Mouse (Mus musculus) CH12.LX (cell line): ENCODE results near the gene Phactr3. TPM values are rescaled to one million over a fixed set of nuclear protein-coding genes. Genes with fewer than 3 reads are reported as not detected.

Experiments used
- DNase-seq: peaks from one replicate; pipeline ENCODE4 v3.0.0-alpha.2; 2013; ENCODE audit errors: extremely low read depth
- H3K27ac ChIP-seq: 2 replicates; pipeline ENCODE4 v1.5.1; 2012; ENCODE audit warnings: low read depth, mild to moderate bottlenecking, control low read depth, moderate library complexity; ENCODE audit not compliant: insufficient read depth
- H3K27me3 ChIP-seq: replicated peaks from 2 replicates; pipeline ENCODE3; 2012; ENCODE audit warnings: inconsistent platforms
- H3K36me3 ChIP-seq, 2 experiments: replicated peaks in 1 of 2; 2 replicates each; pipeline versions ENCODE3 to v1.6.1; 2012; ENCODE audit warnings: inconsistent platforms in 1 of 2, low read length in 1 of 2, mild to moderate bottlenecking in 1 of 2, mixed read lengths in 1 of 2, moderate library complexity in 1 of 2; ENCODE audit not compliant: control insufficient read depth in 1 of 2, insufficient read depth in 1 of 2
- H3K4me1 ChIP-seq, 2 experiments: 2 replicates each; pipeline ENCODE4 v1.6.1; 2012; ENCODE audit warnings: inconsistent platforms in 1 of 2, moderate library complexity in 1 of 2; ENCODE audit not compliant: insufficient read depth in 2 of 2, control insufficient read depth in 1 of 2
- H3K4me2 ChIP-seq: 2 replicates; pipeline ENCODE4 v1.6.1; 2012; ENCODE audit warnings: low read depth, mild to moderate bottlenecking, control low read depth; ENCODE audit not compliant: poor library complexity, insufficient read depth, severe bottlenecking
- H3K4me3 ChIP-seq, 3 experiments: fragments of 150-350 bp in 1 of 3; sonication (generic) in 1 of 3; replicated peaks in 1 of 3; 2 replicates each; pipeline versions ENCODE3 to v1.5.1; 2011 to 2012; ENCODE audit warnings: low read depth in 2 of 3, low read length in 2 of 3, mild to moderate bottlenecking in 2 of 3, moderate library complexity in 2 of 3, control low read depth in 1 of 3, improper control_type of control experiment in 1 of 3, inconsistent platforms in 1 of 3, mixed read lengths in 1 of 3; ENCODE audit not compliant: poor library complexity in 1 of 3
- H3K79me2 ChIP-seq: replicated peaks from 2 replicates; pipeline ENCODE4 v1.6.1; 2012; ENCODE audit warnings: mild to moderate bottlenecking, moderate library complexity; ENCODE audit not compliant: control insufficient read depth, poor library complexity, insufficient read depth, severe bottlenecking; ENCODE audit errors: extremely low read depth
- H3K9ac ChIP-seq: 2 replicates; pipeline ENCODE4 v1.6.1; 2012; ENCODE audit warnings: low read depth, mild to moderate bottlenecking, control low read depth, moderate library complexity; ENCODE audit not compliant: insufficient read depth
- H3K9me3 ChIP-seq: replicated peaks from 2 replicates; pipeline ENCODE3; 2012; ENCODE audit warnings: low read length, inconsistent platforms, mixed read lengths
- CHD2 ChIP-seq: IDR thresholded peaks from 2 replicates; pipeline ENCODE4 v1.6.1; 2011; ENCODE audit warnings: low read length, improper control_type of control experiment
- CTCF ChIP-seq, 2 experiments: IDR thresholded peaks in 1 of 2; conservative IDR thresholded peaks in 1 of 2; 2 replicates each; pipeline ENCODE4 v1.5.1; 2011 to 2012; ENCODE audit warnings: low read depth in 2 of 2, low read length in 2 of 2, improper control_type of control experiment in 1 of 2, inconsistent platforms in 1 of 2, mild to moderate bottlenecking in 1 of 2, moderate library complexity in 1 of 2
- HCFC1 ChIP-seq: IDR thresholded peaks from 2 replicates; pipeline ENCODE4 v1.6.1; 2012; ENCODE audit warnings: low read depth, mild to moderate bottlenecking, inconsistent platforms, low read length, improper control_type of control experiment
- JUN ChIP-seq: IDR thresholded peaks from 2 replicates; pipeline ENCODE4 v1.6.1; 2011; ENCODE audit warnings: low read depth, mild to moderate bottlenecking, low read length, improper control_type of control experiment, moderate library complexity; ENCODE audit not compliant: insufficient read depth
- JUND ChIP-seq: conservative IDR thresholded peaks from 2 replicates; pipeline ENCODE4 v1.6.1; 2011; ENCODE audit warnings: low read depth, low read length, improper control_type of control experiment
- KAT2A ChIP-seq: IDR thresholded peaks from 2 replicates; pipeline ENCODE4 v1.6.1; 2012; ENCODE audit warnings: low read length, improper control_type of control experiment, inconsistent platforms; ENCODE audit not compliant: insufficient replicate concordance
- MAFK ChIP-seq: IDR thresholded peaks from 2 replicates; pipeline ENCODE4 v1.6.1; 2011; ENCODE audit warnings: low read length, improper control_type of control experiment; ENCODE audit not compliant: insufficient replicate concordance
- MAZ ChIP-seq: IDR thresholded peaks from 2 replicates; pipeline ENCODE4 v1.6.1; 2012; ENCODE audit warnings: low read depth, mild to moderate bottlenecking, inconsistent platforms, low read length, improper control_type of control experiment, moderate library complexity
- MEF2A ChIP-seq: IDR thresholded peaks from 2 replicates; pipeline ENCODE4 v1.6.1; 2014; ENCODE audit warnings: low read depth, mild to moderate bottlenecking, inconsistent platforms, low read length, improper control_type of control experiment, borderline replicate concordance
- MYC ChIP-seq: IDR thresholded peaks from 2 replicates; pipeline ENCODE4 v1.6.1; 2011; ENCODE audit warnings: low read depth, mild to moderate bottlenecking, improper control_type of control experiment, low read length
- NELFE ChIP-seq: IDR thresholded peaks from 2 replicates; pipeline ENCODE4 v1.6.1; 2011; ENCODE audit warnings: low read depth, low read length, improper control_type of control experiment
- PAX5 ChIP-seq: IDR thresholded peaks from 2 replicates; pipeline ENCODE4 v1.6.1; 2012; ENCODE audit warnings: low read length, inconsistent platforms, mixed read lengths
- POLR2AphosphoS2 ChIP-seq: IDR thresholded peaks from 2 replicates; pipeline ENCODE4 v1.6.1; 2011; ENCODE audit warnings: low read depth, low read length, improper control_type of control experiment
- RAD21 ChIP-seq: IDR thresholded peaks from 2 replicates; pipeline ENCODE4 v1.6.1; 2011; ENCODE audit warnings: low read depth, mild to moderate bottlenecking, low read length, improper control_type of control experiment, moderate library complexity
- RCOR1 ChIP-seq: conservative IDR thresholded peaks from 2 replicates; pipeline ENCODE4 v1.6.1; 2012; ENCODE audit warnings: low read depth, mild to moderate bottlenecking, inconsistent platforms, low read length, improper control_type of control experiment
- SIN3A ChIP-seq: IDR thresholded peaks from 2 replicates; pipeline ENCODE4 v1.6.1; 2012; ENCODE audit warnings: low read length, improper control_type of control experiment, inconsistent platforms
- TBP ChIP-seq: conservative IDR thresholded peaks from 2 replicates; pipeline ENCODE4 v1.6.1; 2011; ENCODE audit warnings: low read depth, low read length, improper control_type of control experiment
- TCF12 ChIP-seq: IDR thresholded peaks from 2 replicates; pipeline ENCODE4 v1.6.1; 2014; ENCODE audit warnings: low read depth, mild to moderate bottlenecking, inconsistent platforms, low read length, improper control_type of control experiment
- UBTF ChIP-seq: IDR thresholded peaks from 2 replicates; pipeline ENCODE4 v1.6.1; 2012; ENCODE audit warnings: low read depth, mild to moderate bottlenecking, inconsistent platforms, low read length, improper control_type of control experiment, moderate library complexity
- USF1 ChIP-seq: IDR thresholded peaks from 2 replicates; pipeline ENCODE4 v1.6.1; 2014; ENCODE audit warnings: low read depth, mild to moderate bottlenecking, inconsistent platforms, low read length, improper control_type of control experiment
- USF2 ChIP-seq: conservative IDR thresholded peaks from 2 replicates; pipeline ENCODE4 v1.6.1; 2011; ENCODE audit warnings: low read depth, low read length, improper control_type of control experiment
- ZMIZ1 ChIP-seq: IDR thresholded peaks from 2 replicates; pipeline ENCODE4 v1.6.1; 2012; ENCODE audit warnings: low read depth, mild to moderate bottlenecking, inconsistent platforms, low read length, improper control_type of control experiment
- ZNF384 ChIP-seq: IDR thresholded peaks from 2 replicates; pipeline ENCODE4 v1.6.1; 2012; ENCODE audit warnings: low read depth, low read length, improper control_type of control experiment, inconsistent platforms
- dilution Hi-C: fragments of 300-500 bp; cut with MboI; formaldehyde crosslinking; loops from 2 replicates; pipeline ENCODE4 v1.14.3; 2020; ENCODE audit warnings: low sequenced_read_pairs; ENCODE audit not compliant: extremely low pct_unique_long_range_greater_than_20kb, extremely low pct_ligation_motif_present
- in situ Hi-C: fragments of 300-500 bp; cut with MboI; formaldehyde crosslinking; loops from 3 replicates; pipeline ENCODE4 v1.14.3; 2019; ENCODE audit warnings: low sequenced_read_pairs, low pct_ligation_motif_present, low pct_unique_long_range_greater_than_20kb, mixed read lengths
- polyA plus RNA-seq: library from polyadenylated mRNA; unstranded; fragments of >175 nt; gene quantifications from 2 replicates; pipeline ENCODE4 v1.2.1, GENCODE M21; 2012; ENCODE audit warnings: low read depth; ENCODE audit not compliant: insufficient read length
- total RNA-seq, 2 experiments: library from RNA; depleted of rRNA; stranded (reverse); fragments of 300-350 nt in 1 of 2; fragments of >200 nt in 1 of 2; gene quantifications; 2 replicates each; pipeline ENCODE4 v1.2.3; 2012 to 2014

The Phactr3 gene
- total and polyA plus RNA-seq, 3 experiments, result 0.21 to 0.75 TPM; not detected in 1

DNA sequence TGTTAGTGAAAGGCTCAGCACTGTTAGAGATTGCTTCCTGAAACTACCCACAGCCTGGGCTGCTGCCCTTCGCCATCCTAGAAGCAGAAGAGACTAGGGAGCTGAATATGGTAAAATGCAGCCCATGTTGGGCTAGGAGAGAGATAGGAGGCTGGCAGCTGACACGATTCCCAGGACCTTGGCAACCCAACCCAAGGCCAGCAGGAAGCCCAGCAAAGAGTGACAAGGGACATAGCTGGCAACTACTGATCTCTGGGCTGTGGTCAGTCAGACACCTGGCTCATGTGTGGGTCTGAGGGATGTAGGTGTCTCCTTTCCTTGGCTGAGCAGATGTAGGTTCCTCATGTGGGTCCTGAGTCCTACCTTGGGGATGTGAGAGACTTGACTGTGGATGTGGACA lies 152.0 kb downstream of the Phactr3 start:
- no peaks in the 10 kb centered on the region for H3K79me2 ChIP-seq
- no peak for DNase-seq
- no peak overlapping the region for H3K9ac ChIP-seq
- no peak overlapping the region for H3K27ac ChIP-seq
- no peaks in the 10 kb centered on the region for H3K9me3 ChIP-seq
- dilution Hi-C loops, result no loop called here
- H3K4me2 ChIP-seq, result no peak overlapping the region
- H3K36me3 ChIP-seq, result no peaks in the 10 kb centered on the region
- TF ChIP-seq ZMIZ1, result no peak
- TF ChIP-seq RCOR1, result no peak
- TF ChIP-seq KAT2A, result no peak
- no peak for TF ChIP-seq CTCF (conservative IDR thresholded peaks at IDR 0.05 in 1 of 2, IDR thresholded peaks at IDR 0.05 in 1 of 2; ENCODE audit: low read depth in 2 of 2, low read length in 2 of 2)
- TF ChIP-seq TCF12, result no peak
- TF ChIP-seq MAFK, result no peak
- TF ChIP-seq USF2, result no peak
- no peak for TF ChIP-seq JUN
- TF ChIP-seq MAZ, result no peak
- TF ChIP-seq ZNF384, result no peak
- no peak for TF ChIP-seq SIN3A
- TF ChIP-seq MYC, result no peak
- no peak for TF ChIP-seq MEF2A
- TF ChIP-seq JUND, result no peak
- no peak for TF ChIP-seq PAX5
- no peak for TF ChIP-seq UBTF
- no peak for TF ChIP-seq HCFC1
- no peak for TF ChIP-seq USF1
- TF ChIP-seq TBP, result no peak
- no peak for TF ChIP-seq RAD21
- H3K27me3 ChIP-seq, result peaks cover 69% of the 10 kb centered on the region
- H3K4me3 ChIP-seq, result no peak overlapping the region
- in situ Hi-C loops, result no loop called here
- H3K4me1 ChIP-seq, result no peaks in the 10 kb centered on the region

DNA sequence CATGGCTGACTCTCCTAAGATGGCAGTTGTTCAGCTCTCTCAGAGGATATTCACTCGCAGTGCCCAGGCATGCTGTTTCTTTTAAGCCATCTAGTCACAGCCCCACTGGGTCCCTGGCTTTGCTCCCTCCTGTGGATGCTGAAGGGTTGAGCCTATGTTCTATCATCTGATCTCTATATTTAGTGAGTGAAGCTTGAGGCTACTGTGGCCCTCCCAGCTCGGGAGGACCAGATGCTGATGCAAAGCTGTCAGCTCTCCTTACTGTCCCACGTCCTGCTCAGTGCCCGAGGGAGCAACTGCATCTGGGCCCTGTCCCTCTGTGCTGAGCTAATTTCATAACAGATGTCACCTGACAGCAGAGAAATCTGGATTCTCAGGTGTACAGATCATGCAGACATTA lies 153.6 kb downstream of the Phactr3 start:
- Histone ChIP-seq H3K4me2 (no peak overlapping the region), H3K9me3 (no peaks in the 10 kb centered on the region), H3K4me3 (no peak overlapping the region), H3K27ac (no peak overlapping the region), H3K9ac (no peak overlapping the region), H3K79me2 (no peaks in the 10 kb centered on the region), H3K4me1 (no peaks in the 10 kb centered on the region), H3K36me3 (no peaks in the 10 kb centered on the region), H3K27me3 (peaks cover 54% of the 10 kb centered on the region)
- dilution Hi-C loops, result no loop called here
- DNase-seq, result no peak
- in situ Hi-C loops, result no loop called here
- no peak for TF ChIP-seq TCF12
- no peak for TF ChIP-seq TBP
- TF ChIP-seq NELFE, result no peak
- TF ChIP-seq CHD2, result no peak
- TF ChIP-seq RCOR1, result no peak
- no peak for TF ChIP-seq POLR2AphosphoS2
